Mouse (Mus musculus) embryonic facial prominence, embryonic 15.5 days (tissue): Measurements from ENCODE around the gene Gm3448. TPM values are rescaled to one million over a fixed set of nuclear protein-coding genes. Genes with fewer than 3 reads are reported as not detected.
"Not testable (repeated sequence)": the region's sequence is repeated elsewhere in the genome, so short reads cannot be mapped to it uniquely, and the experiment has no call there.

Experiments
- ATAC-seq: fragments of 200-750 bp; cut with Nextera tagmentation; 2 replicates; pipeline ENCODE4 v1.8.0; 2017; ENCODE audit warnings: low read depth, moderate TSS enrichment; ENCODE audit not compliant: insufficient number of reproducible peaks, low FRiP score, low TSS enrichment
- H3K27ac ChIP-seq: fragments of 300-500 bp; sonication (generic); replicated peaks from 2 replicates; pipeline ENCODE4 v1.5.1; 2015; ENCODE audit warnings: mild to moderate bottlenecking, inconsistent platforms
- H3K27me3 ChIP-seq: fragments of 300-500 bp; sonication (generic); 2 replicates; pipeline ENCODE4 v1.6.1; 2015; ENCODE audit warnings: inconsistent platforms
- H3K36me3 ChIP-seq: fragments of 300-500 bp; sonication (generic); 2 replicates; pipeline ENCODE4 v1.6.1; 2015; ENCODE audit warnings: mild to moderate bottlenecking, inconsistent platforms
- H3K4me1 ChIP-seq: fragments of 300-500 bp; sonication (generic); 2 replicates; pipeline ENCODE4 v1.6.1; 2015; ENCODE audit warnings: inconsistent platforms
- H3K4me2 ChIP-seq: fragments of 300-500 bp; sonication (generic); replicated peaks from 2 replicates; pipeline ENCODE4 v1.6.1; 2015; ENCODE audit warnings: mild to moderate bottlenecking, inconsistent platforms
- H3K4me3 ChIP-seq: fragments of 300-500 bp; sonication (generic); replicated peaks from 2 replicates; pipeline ENCODE4 v1.5.1; 2015; ENCODE audit warnings: mild to moderate bottlenecking, inconsistent platforms
- H3K9ac ChIP-seq: fragments of 300-500 bp; sonication (generic); 2 replicates; pipeline ENCODE4 v1.6.1; 2015; ENCODE audit warnings: inconsistent platforms
- H3K9me3 ChIP-seq: fragments of 300-500 bp; sonication (generic); replicated peaks from 2 replicates; pipeline ENCODE4 v1.6.1; 2016; ENCODE audit warnings: inconsistent platforms
- WGBS: fragments of 180-500 bp; shearing (Covaris S2); methylation state at CpG from one replicate; pipeline ENCODE4 v1.1.7; 2015; 5-methylcytosine and 5-hydroxymethylcytosine counted together
- polyA plus RNA-seq: library from polyadenylated mRNA; unstranded; fragments of >200 nt; fragmentation: Nextera tagmentation; extraction: Ambion mirVana; gene quantifications from 2 replicates; pipeline ENCODE4 v1.2.1, GENCODE M21; 2015

Gene Gm3448
- polyA plus RNA-seq, 1 experiment from 2014 or later = 8.3 TPM

DNA sequence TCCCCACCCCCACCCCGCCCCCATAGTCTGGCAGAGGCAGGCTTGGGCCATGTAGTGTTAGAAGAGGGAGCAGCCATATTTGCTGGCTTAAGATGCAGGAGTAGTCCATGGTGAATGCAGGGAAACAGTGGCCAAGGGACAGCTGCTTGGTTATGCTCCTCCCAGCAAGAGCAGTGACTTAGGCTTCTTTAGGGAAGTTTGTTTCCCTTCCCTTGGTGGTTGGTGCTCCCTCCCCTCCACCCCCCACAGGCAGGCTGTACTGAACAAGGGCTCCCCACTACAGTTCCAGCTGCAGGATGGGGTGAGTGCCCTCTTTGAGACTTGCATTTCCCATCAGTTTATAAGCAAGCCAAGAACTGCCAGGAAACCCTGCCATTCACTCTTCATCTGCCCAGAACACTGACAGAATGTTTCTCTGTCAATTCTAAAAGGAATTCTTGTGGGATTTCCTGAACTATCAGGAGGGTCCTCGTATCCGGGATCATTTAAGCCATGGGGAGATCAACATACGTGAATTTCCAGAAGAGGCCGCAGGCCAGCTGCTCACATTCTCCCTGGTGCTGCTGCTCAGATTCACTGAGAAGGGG is 51.1 kb downstream of the Gm3448 start:
- H3K27ac ChIP-seq, ATAC-seq: not testable (repeated sequence)
- WGBS = 70% methylated on average over 4 of the region's 5 CpGs

DNA sequence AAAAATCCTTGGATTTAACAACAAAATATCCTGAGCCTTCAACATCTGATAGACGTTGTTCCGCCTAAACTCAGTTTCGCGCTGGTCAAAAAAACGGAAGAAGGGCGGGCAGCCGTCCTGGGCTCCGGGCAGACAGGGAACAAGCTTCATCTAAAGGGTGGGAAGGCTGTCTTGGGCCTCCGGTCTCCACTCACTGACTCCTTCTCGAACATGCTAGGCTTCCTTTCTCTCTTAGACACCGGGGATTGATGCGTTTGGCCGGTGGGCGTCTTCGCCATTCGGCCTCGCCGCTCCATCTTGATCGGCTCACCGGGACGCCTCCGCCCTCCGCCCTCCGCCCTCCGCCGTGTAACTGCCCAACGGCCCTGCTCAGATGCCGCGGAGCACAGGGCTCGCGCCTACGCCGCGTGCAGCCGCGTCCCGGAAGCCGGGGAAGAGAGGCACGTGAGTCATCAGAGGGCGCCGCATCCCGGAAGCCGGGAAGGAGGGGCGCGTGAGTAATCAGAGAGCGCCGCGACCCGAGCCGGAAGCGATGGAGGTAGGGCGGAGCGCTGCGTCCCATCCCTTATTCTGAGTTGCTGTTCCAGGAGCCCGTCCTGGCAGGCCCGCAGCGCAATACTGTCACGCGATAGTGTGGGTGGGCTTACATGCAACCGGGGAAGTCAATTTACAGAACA is 62.8 kb downstream of the Gm3448 start, which contains the start of the genes 9030025P20Rik and Gm3417:
TSS of gene 9030025P20Rik (plus strand) at position 107 of the 677 bp plus-strand sequence.
TSS of gene Gm3417 (minus strand) at position 429 of the 677 bp plus-strand sequence.
- not testable (repeated sequence) for H3K4me2 ChIP-seq, H3K4me1 ChIP-seq, H3K36me3 ChIP-seq, H3K27me3 ChIP-seq, H3K9me3 ChIP-seq, H3K9ac ChIP-seq, H3K27ac ChIP-seq, H3K4me3 ChIP-seq
- peak; percentile 97 for ATAC-seq
- no CpG with 5 or more reads among the region's 60 CpGs for WGBS

More for the DNA sequence above, 51.1 kb downstream of the Gm3448 start:
- not testable (repeated sequence) for H3K27me3 ChIP-seq, H3K4me2 ChIP-seq, H3K4me1 ChIP-seq, H3K4me3 ChIP-seq, H3K36me3 ChIP-seq, H3K9ac ChIP-seq, H3K9me3 ChIP-seq

DNA sequence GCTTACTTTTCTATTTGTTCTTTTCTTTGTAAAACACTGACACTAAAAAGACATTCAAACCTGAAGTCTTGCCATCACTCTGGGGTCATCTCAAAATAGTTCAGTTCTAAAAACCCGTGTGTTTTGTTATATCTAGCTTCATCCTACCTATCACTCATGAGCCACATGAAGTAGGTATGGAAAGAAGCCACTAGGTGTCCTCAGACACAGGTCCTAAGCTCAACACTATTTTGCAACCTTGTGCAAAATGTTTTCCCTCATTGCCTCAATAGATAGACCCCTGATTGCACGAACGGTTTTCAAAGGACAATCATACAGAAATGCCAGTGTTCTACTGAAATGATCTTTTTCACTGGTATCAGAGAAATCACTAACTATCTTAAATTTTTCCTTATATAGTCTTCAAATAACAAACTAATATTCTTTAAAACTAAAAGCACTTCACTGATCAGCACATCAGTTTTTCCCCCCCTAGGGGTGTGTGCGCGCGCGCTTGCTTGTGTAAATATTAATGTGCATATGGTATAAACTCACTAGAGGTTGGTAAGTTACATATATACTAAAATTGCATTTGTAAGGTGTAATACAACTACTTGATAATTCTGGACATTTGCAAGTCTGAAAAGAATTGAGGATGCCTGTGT is 63.5 kb downstream of the Gm3448 start:
- not testable (repeated sequence) for H3K27ac ChIP-seq, H3K4me2 ChIP-seq, H3K9me3 ChIP-seq, H3K4me1 ChIP-seq, H3K9ac ChIP-seq, H3K4me3 ChIP-seq, H3K27me3 ChIP-seq, ATAC-seq, H3K36me3 ChIP-seq
- under 1% methylated on average over 4 of the region's 7 CpGs for WGBS

DNA sequence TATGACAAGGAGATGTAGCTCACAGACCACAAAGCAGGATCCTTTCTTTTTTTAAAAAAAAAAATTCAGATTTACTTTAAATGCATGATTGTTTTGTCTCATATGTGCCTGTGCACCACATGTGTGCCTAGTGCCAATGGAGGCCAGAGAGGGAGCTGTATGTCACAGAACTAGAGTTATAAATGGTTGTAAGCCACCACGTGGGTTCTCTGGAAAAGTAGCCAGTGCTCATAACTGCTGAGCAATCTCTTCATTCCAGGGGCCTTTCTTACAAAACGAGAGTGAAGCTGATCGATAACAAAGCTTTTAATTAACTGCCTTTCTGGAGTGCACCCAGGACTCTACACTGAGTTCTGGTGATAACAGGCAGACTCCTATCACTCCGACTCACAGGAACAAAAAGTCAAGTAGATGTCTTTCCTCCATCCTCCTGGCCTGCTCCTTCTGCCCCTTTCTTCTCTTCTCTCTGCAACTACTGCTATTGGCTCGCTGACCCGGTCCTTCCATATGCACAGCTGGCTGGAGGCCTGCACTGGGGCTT is 72.9 kb downstream of the Gm3448 start:
- not testable (repeated sequence) for ATAC-seq

DNA sequence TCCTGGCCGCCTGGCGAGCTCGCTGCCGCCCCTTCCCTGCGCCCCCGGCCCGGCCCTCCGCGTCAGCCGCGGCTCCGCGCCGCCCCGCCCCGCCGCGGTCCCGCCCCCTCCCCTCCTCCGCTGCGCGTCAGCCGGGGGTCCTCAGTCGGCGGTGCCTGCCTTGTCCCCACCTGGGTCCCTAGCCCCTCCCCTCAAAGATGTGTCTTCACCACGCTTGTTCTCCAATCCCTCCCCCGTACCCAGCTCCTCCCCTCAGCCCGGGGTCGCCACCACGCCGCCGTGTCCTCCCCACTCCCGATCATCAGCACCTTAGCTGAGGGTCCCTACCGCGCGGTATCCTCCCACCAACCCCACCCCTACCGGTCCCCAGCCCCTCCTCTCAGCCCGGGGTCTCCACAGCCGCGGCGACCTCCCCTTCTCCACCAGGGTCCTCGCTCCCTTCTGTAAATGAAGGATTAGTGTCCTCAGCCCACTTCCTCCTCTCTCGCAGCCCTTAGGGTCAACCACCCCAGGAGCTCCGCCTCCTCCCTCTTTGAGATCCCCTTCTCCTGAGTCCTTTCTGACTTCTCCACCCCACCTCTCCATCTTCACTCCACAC is 79.7 kb downstream of the Gm3448 start:
- peak; percentile 94 for ATAC-seq
- H3K9me3 ChIP-seq, H3K4me2 ChIP-seq, H3K36me3 ChIP-seq, H3K4me1 ChIP-seq, H3K27me3 ChIP-seq, H3K4me3 ChIP-seq, H3K9ac ChIP-seq, H3K27ac ChIP-seq: not testable (repeated sequence)
- WGBS = no CpG with 5 or more reads among the region's 44 CpGs

More for the DNA sequence above, 72.9 kb downstream of the Gm3448 start:
- no CpG with 5 or more reads among the region's 6 CpGs for WGBS
- not testable (repeated sequence) for H3K9me3 ChIP-seq, H3K36me3 ChIP-seq, H3K4me1 ChIP-seq, H3K9ac ChIP-seq, H3K27me3 ChIP-seq, H3K4me2 ChIP-seq, H3K4me3 ChIP-seq, H3K27ac ChIP-seq

DNA sequence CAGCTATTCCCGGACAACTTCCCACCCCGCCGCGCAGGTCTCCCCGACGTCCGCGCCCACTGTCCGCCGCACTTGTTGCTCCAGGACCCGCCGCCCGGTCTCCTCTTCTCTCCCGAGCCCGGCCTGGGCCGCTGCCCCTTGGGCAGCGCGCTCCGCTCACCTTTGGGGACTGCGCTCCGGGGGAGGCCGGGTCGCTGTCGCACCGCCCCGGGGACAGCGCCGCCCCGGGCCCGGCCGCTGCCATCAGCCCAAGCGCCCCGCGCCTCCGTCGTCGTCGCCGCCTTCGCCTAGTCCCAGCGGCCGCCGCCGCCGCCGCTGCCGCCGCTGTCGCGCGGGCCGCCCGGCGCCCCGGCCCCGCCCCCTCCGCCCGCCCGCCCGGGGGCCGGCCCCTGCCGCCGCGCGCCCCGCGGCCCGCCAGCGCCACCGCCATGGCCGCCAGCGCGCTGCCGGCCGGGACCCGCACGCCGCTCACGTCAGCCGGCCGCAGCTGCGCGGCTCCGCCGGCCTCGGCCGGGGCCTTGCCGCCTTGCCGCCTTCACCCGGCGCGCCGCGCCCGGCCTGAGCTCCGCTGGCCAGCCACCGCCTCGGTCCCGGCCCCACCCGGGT is 80.3 kb downstream of the Gm3448 start, which contains the start of gene Phf10:
TSS of gene Phf10 (minus strand) at position 323 of the 606 bp plus-strand sequence.
- peak within 1 kb of the TSS; percentile 73 for H3K4me3 ChIP-seq
- under 1% methylated on average over 54 of the region's 100 CpGs for WGBS
- H3K9ac ChIP-seq = peak within 1 kb of the TSS; percentile 78
- H3K27ac ChIP-seq = peak within 1 kb of the TSS; percentile 75; the same call in 1 of the 2 replicates
- H3K36me3 ChIP-seq, H3K4me1 ChIP-seq, H3K27me3 ChIP-seq, H3K9me3 ChIP-seq: not testable (repeated sequence)
- peak within 1 kb of the TSS; percentile 85 for H3K4me2 ChIP-seq
- ATAC-seq = peak; percentile 81

DNA sequence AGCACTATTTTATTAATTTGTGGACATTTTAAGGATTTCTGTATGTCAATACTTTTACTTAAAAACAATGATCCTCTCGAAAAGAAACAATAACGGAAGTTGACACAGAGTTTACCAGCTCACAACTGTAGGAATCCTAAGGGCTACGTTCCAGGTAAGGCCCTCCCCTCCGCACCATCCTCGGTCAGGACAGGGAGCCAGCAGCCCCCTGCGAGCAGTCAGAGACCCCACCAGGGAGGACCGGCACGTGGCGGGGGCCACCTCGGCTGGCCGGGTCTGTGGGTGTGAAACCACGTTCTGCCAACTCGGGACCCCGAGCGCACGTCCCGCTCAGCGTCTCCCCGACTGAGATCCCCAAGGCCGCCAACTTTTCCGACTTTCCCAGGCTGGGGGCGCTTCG is 80.8 kb downstream of the Gm3448 start:
- ATAC-seq = no peak
- H3K9me3 ChIP-seq = no peaks in the 10 kb centered on the region
- H3K27me3 ChIP-seq = no peaks in the 10 kb centered on the region
- H3K4me1 ChIP-seq = peaks cover 6% of the 10 kb centered on the region
- peak overlapping the region; percentile 73 for H3K4me3 ChIP-seq
- 1% methylated on average over 19 of the region's 23 CpGs for WGBS
- H3K36me3 ChIP-seq = no peaks in the 10 kb centered on the region
- H3K27ac ChIP-seq = no peak overlapping the region
- H3K4me2 ChIP-seq = peak overlapping the region; percentile 85
- peak overlapping the region; percentile 78 for H3K9ac ChIP-seq

DNA sequence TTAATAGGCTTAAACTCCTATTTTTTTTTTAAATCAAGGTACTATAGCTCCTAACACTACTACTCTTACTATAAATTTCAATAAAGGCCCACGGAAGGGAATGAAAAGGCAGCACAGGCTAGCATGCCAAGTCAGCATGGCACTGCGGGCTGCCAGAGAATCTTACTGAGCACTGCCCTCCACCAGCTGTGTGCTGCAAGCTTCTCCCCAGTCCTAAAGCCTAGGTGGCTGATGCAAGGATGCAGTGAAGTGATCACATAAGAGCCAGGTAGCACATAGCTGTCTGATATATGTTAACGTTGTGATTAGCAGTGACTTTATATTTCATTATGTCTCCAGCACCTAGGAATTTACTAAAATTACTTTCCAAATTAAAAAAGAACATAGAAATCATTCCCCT is 81.4 kb downstream of the Gm3448 start:
- H3K27ac ChIP-seq = no peak overlapping the region
- H3K9ac ChIP-seq = no peak overlapping the region
- no peaks in the 10 kb centered on the region for H3K9me3 ChIP-seq
- no peak for ATAC-seq
- peak overlapping the region; percentile 30 for H3K4me3 ChIP-seq
- peaks cover 6% of the 10 kb centered on the region for H3K4me1 ChIP-seq
- WGBS = 26% methylated on average over 3 of the region's 3 CpGs
- no peaks in the 10 kb centered on the region for H3K27me3 ChIP-seq
- peak overlapping the region; percentile 48 for H3K4me2 ChIP-seq
- 0 out of 2 replicates have a peak, but pooled peaks cover under 1% of the 10 kb centered on the region for H3K36me3 ChIP-seq

DNA sequence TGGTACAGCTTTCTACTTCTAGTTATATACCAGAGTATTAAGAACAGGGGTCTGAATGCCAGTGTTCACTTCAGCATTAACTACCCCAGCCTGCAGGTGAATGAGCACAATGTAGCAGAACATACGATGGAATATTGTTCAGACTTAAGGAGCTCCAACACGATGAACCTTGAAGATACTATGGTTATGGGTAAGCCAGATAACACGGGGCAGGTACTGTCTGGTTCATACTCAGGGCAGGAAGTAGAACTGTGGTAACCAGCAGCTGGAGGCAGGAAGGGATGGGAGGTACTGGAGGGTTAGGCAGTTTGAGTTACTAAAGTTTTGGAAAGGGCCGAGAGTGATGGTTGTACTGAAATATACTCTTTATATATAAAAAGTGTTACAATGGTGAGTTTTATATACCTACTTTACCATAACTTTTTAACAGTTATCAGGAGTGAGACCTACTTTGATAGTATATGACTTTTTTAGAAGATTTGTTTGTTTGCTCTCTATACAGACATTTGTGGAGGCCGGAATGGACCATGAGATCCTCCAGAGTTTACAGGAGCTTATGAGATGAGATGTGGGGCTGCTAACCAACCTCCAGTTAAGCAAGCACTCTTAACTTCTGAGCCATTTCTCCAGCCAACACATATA is 82.5 kb downstream of the Gm3448 start:
- no peak overlapping the region for H3K27ac ChIP-seq
- H3K4me1 ChIP-seq = peaks cover 6% of the 10 kb centered on the region
- 84% methylated on average over 5 of the region's 5 CpGs for WGBS
- H3K9ac ChIP-seq = no peak overlapping the region
- ATAC-seq = no peak
- no peak overlapping the region for H3K4me3 ChIP-seq
- H3K36me3 ChIP-seq = peaks cover 11% of the 10 kb centered on the region
- no peaks in the 10 kb centered on the region for H3K27me3 ChIP-seq
- no peaks in the 10 kb centered on the region for H3K9me3 ChIP-seq
- H3K4me2 ChIP-seq = no peak overlapping the region

DNA sequence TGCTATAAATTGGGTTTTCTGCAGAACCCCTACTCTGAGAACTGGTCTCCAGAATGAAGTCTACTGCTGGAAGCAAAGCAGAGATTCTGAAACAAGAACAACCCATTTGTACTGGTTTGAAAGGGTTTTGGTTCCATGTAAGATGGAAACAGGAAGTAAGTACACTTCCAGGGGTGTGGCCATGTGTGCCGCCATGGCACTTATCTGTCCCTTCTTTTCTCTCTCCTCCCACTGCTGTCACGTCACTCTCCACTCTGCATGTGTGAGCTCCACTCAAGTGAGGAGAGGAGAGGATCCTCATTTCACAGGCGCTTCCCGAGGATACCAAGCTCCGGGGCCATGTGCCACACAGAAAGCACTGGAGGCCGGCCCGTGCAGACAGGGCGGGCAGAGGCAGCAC is 87.9 kb downstream of the Gm3448 start:
- H3K27ac ChIP-seq = no peak overlapping the region
- H3K4me3 ChIP-seq = no peak overlapping the region
- peaks cover 48% of the 10 kb centered on the region for H3K36me3 ChIP-seq
- H3K9me3 ChIP-seq = no peaks in the 10 kb centered on the region
- no peak overlapping the region for H3K9ac ChIP-seq
- ATAC-seq = no peak
- no peak overlapping the region for H3K4me2 ChIP-seq
- no peaks in the 10 kb centered on the region for H3K4me1 ChIP-seq
- no peaks in the 10 kb centered on the region for H3K27me3 ChIP-seq
- WGBS = 89% methylated on average over 8 of the region's 8 CpGs
